Mouse (Mus musculus) liver, adult 2 months (tissue): ENCODE data around the gene Prelp. TPM values are rescaled to one million over a fixed set of nuclear protein-coding genes. Genes with fewer than 3 reads are reported as not detected.

Source experiments
- DNase-seq: peaks from one replicate; pipeline ENCODE4 v3.0.0-alpha.2; 2011; ENCODE audit warnings: low read depth, low spot score; ENCODE audit errors: extremely low read depth
- H3K27ac ChIP-seq: fragments of 200-500 bp; replicated peaks from 2 replicates; pipeline ENCODE4 v1.5.1; 2012; ENCODE audit warnings: low read depth, mild to moderate bottlenecking, control low read depth, inconsistent platforms, low read length; ENCODE audit not compliant: insufficient read depth
- H3K27me3 ChIP-seq: fragments of 200-500 bp; 2 replicates; pipeline ENCODE4 v1.6.1; 2012; ENCODE audit warnings: mild to moderate bottlenecking, moderate library complexity, low read length, inconsistent platforms; ENCODE audit not compliant: control insufficient read depth, insufficient read depth
- H3K36me3 ChIP-seq: fragments of 200-500 bp; 2 replicates; pipeline ENCODE4 v1.6.1; 2012; ENCODE audit warnings: low read length, inconsistent platforms; ENCODE audit not compliant: control insufficient read depth, insufficient read depth
- H3K4me1 ChIP-seq: fragments of 200-500 bp; 2 replicates; pipeline ENCODE4 v1.6.1; 2011; ENCODE audit warnings: low read length; ENCODE audit not compliant: control insufficient read depth, insufficient read depth
- H3K4me3 ChIP-seq: fragments of 200-500 bp; 2 replicates; pipeline ENCODE4 v1.5.1; 2011; ENCODE audit warnings: low read depth, mild to moderate bottlenecking, control low read depth, low read length, moderate library complexity; ENCODE audit not compliant: insufficient read depth
- H3K79me2 ChIP-seq: fragments of 200-500 bp; 2 replicates; pipeline ENCODE4 v1.6.1; 2012; ENCODE audit warnings: inconsistent platforms, mild to moderate bottlenecking, low read length, moderate library complexity; ENCODE audit not compliant: control insufficient read depth, insufficient read depth
- H3K9ac ChIP-seq: fragments of 200-500 bp; 2 replicates; pipeline ENCODE4 v1.6.1; 2012; ENCODE audit warnings: low read depth, mild to moderate bottlenecking, control low read depth, inconsistent platforms, low read length
- CTCF ChIP-seq: fragments of 200-500 bp; IDR thresholded peaks from 2 replicates; pipeline ENCODE4 v1.5.1; 2011; ENCODE audit warnings: low read depth, low read length, control low read depth
- POLR2A ChIP-seq: fragments of 200-500 bp; IDR thresholded peaks from 2 replicates; pipeline ENCODE4 v1.6.1; 2011; ENCODE audit warnings: low read length, control low read depth; ENCODE audit not compliant: insufficient read depth; ENCODE audit errors: extremely low read depth
- WGBS: fragments of 180-500 bp; shearing (Covaris S2); methylation state at CpG from one replicate; pipeline ENCODE4 v1.1.7; 2018; 5-methylcytosine and 5-hydroxymethylcytosine counted together
- polyA plus RNA-seq: library from polyadenylated mRNA; depleted of rRNA; stranded (reverse); fragments of >200 nt; gene quantifications from 2 replicates; pipeline ENCODE4 v1.2.3, GENCODE M21; 2012; rRNA removed
- total RNA-seq: library from RNA; depleted of rRNA; stranded (reverse); fragments of >200 nt; gene quantifications from 2 replicates; pipeline ENCODE4 v1.2.3, GENCODE M21; 2014; rRNA removed

The Prelp gene
- total RNA-seq (6.6 and 9.3 TPM in 2 replicates), polyA plus RNA-seq (23.8 and 27.2 TPM in 2 replicates)

GRCm38 (mm10) chr1:133921304-133921751 lies at the start of gene Prelp:
Prelp (minus strand) TSS chr1:133921414.
- WGBS, result 24% methylated on average over 8 of the region's 8 CpGs
- Histone ChIP-seq H3K4me1 (peaks cover 15% of the 10 kb centered on the region), H3K36me3 (no peaks in the 10 kb centered on the region), H3K79me2 (no peaks in the 10 kb centered on the region), H3K27ac (peak within 1 kb of the TSS; percentile 67), H3K4me3 (peak within 1 kb of the TSS; percentile 56), H3K9ac (peak within 1 kb of the TSS; percentile 60), H3K27me3 (no peaks in the 10 kb centered on the region)
- DNase-seq, result no peak
- no peak for TF ChIP-seq CTCF
- TF ChIP-seq POLR2A, result no peak

- DNase-seq, result no peak
- H3K4me3 ChIP-seq, result no peak overlapping the region
- H3K36me3 ChIP-seq, result no peaks in the 10 kb centered on the region
- WGBS, result 87% methylated on average over 8 of the region's 8 CpGs
- no peak for TF ChIP-seq POLR2A
- TF ChIP-seq CTCF, result no peak
- H3K27me3 ChIP-seq, result no peaks in the 10 kb centered on the region
- H3K4me1 ChIP-seq, result no peaks in the 10 kb centered on the region; the same call in 1 of the 2 replicates
- no peaks in the 10 kb centered on the region for H3K79me2 ChIP-seq
- H3K9ac ChIP-seq, result no peak overlapping the region
- no peak overlapping the region for H3K27ac ChIP-seq
Observed at GRCm38 (mm10) chr1:133969427-133969826, 48.2 kb upstream of the Prelp start.

- H3K79me2 ChIP-seq, result no peaks in the 10 kb centered on the region
- no peaks in the 10 kb centered on the region for H3K27me3 ChIP-seq
- no peaks in the 10 kb centered on the region for H3K36me3 ChIP-seq
- H3K9ac ChIP-seq, result no peak overlapping the region
- 58% methylated on average over 4 of the region's 4 CpGs for WGBS
- H3K27ac ChIP-seq, result no peak overlapping the region
- DNase-seq, result no peak
- no peaks in the 10 kb centered on the region; the same call in 1 of the 2 replicates for H3K4me1 ChIP-seq
- H3K4me3 ChIP-seq, result no peak overlapping the region
- TF ChIP-seq POLR2A (no peak), CTCF (no peak)
Observed at GRCm38 (mm10) chr1:133968788-133969325, 47.6 kb upstream of the Prelp start.

- no peak for DNase-seq
- Histone ChIP-seq H3K4me1 (no peaks in the 10 kb centered on the region; the same call in 1 of the 2 replicates), H3K36me3 (no peaks in the 10 kb centered on the region), H3K4me3 (no peak overlapping the region), H3K27ac (no peak overlapping the region), H3K79me2 (no peaks in the 10 kb centered on the region), H3K9ac (no peak overlapping the region), H3K27me3 (no peaks in the 10 kb centered on the region)
- 72% methylated on average over 7 of the region's 7 CpGs for WGBS
- no peak for TF ChIP-seq CTCF
- TF ChIP-seq POLR2A, result no peak
Observed at GRCm38 (mm10) chr1:133967481-133968017, 46.3 kb upstream of the Prelp start.

GRCm38 (mm10) chr1:133966044-133966443 lies 44.8 kb upstream of the Prelp start:
- Histone ChIP-seq H3K36me3 (no peaks in the 10 kb centered on the region), H3K4me1 (peaks cover 7% of the 10 kb centered on the region; the same call in 1 of the 2 replicates), H3K9ac (no peak overlapping the region), H3K4me3 (no peak overlapping the region), H3K27ac (no peak overlapping the region), H3K79me2 (no peaks in the 10 kb centered on the region), H3K27me3 (no peaks in the 10 kb centered on the region)
- TF ChIP-seq POLR2A, result no peak
- TF ChIP-seq CTCF, result no peak
- DNase-seq, result peak; percentile 24
- WGBS, result 35% methylated on average over 2 of the region's 2 CpGs

GRCm38 (mm10) chr1:133965298-133965697 lies 44.1 kb upstream of the Prelp start:
- H3K79me2 ChIP-seq, result no peaks in the 10 kb centered on the region
- H3K27me3 ChIP-seq, result no peaks in the 10 kb centered on the region
- TF ChIP-seq POLR2A (no peak), CTCF (no peak)
- peaks cover 7% of the 10 kb centered on the region; the same call in 1 of the 2 replicates for H3K4me1 ChIP-seq
- no peak overlapping the region for H3K4me3 ChIP-seq
- no peak for DNase-seq
- H3K9ac ChIP-seq, result no peak overlapping the region
- 77% methylated on average over 5 of the region's 5 CpGs for WGBS
- H3K36me3 ChIP-seq, result no peaks in the 10 kb centered on the region
- no peak overlapping the region for H3K27ac ChIP-seq
